Mouse (Mus musculus): ENCODE data around the gene Bmper. TPM values are rescaled to one million over a fixed set of nuclear protein-coding genes. Genes with fewer than 3 reads are reported as not detected.

The Bmper gene
- polyA plus RNA-seq, 1 experiment: not detected

DNA sequence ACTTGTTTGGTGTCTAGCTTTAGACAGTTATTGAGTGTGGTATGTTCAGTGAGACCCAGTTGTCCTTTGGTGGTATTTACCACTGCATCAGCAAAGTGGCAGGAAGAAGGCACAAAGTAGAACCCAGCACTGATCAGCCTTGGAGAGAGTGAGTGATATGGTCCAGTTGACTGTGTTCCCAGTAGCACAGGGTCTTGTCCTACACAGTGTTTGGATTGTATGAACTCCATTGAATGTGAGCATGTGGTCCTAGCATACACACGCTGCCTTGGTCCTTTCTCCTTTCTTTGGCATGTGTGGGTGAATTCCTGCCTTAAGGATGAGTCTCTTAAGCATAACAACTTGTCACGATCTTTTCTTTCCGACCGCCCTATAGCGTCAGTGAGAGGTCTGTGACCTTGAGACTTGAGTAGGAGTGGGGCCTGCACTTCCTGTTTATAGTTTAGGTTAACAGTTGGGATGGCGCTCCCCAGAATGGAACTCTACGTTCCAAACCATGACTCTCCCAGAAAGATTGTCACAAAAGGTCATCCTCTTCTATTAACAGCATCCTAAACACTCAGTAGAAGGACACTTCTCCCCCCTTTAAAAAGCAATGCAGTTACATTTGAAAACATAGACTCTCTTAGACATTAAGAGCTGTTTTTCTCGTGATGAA lies 10.7 kb downstream of the Bmper start:
- H3K4me3 ChIP-seq (replicated peaks): no peak overlapping the region
- no peak for TF ChIP-seq FLI1 (IDR thresholded peaks at IDR 0.05; ENCODE audit: low read length)
- no peak for TF ChIP-seq GATA1 (IDR thresholded peaks at IDR 0.05; ENCODE audit: borderline replicate concordance, low read length)
- H3K9me3 ChIP-seq: no peaks in the 10 kb centered on the region
- H3K4me1 ChIP-seq: peaks cover 4% of the 10 kb centered on the region; the same call in 1 of the 2 replicates
- peaks cover 5% of the 10 kb centered on the region for H3K27me3 ChIP-seq (replicated peaks)
- no peaks in the 10 kb centered on the region for H3K36me3 ChIP-seq (replicated peaks; ENCODE audit: low read length)

DNA sequence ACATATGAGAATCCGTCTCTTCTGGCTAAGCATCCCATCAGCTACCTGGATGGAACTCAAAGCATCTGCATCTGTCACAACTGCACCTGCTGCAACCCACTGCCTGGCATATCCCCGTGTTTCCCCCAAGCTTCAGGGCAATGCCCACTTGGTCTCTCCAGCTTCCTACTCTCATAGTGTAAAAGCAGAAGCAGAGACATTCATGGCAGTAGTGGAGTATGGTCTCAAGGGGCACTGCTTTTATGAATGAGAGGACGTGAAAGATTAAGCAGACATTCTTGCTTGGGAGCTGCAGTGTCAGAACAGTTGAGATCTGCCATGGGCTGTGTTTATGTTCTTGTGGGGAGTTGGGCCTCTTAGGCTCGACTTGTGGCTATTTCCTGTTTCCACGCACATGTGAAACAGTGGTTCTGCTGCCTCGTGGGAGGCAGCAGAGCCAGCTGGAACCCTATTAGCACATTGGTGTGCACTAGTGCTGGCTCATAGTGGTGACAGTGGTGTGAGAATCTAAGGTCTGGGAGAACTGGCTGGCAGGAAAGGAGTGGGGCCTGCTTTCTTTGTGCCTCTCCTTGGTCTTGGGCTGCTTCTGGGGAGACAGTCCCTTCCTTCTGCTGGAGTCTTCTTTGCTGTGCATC lies 12.6 kb downstream of the Bmper start:
- H3K4me3 ChIP-seq (replicated peaks): no peak overlapping the region
- H3K27me3 ChIP-seq (replicated peaks): peaks cover 5% of the 10 kb centered on the region
- H3K4me1 ChIP-seq: peaks cover 4% of the 10 kb centered on the region; the same call in 1 of the 2 replicates
- H3K9me3 ChIP-seq: no peaks in the 10 kb centered on the region
- TF ChIP-seq GATA1 (IDR thresholded peaks at IDR 0.05; ENCODE audit: borderline replicate concordance, low read length) (no peak), FLI1 (IDR thresholded peaks at IDR 0.05; ENCODE audit: low read length) (no peak)
- H3K36me3 ChIP-seq (replicated peaks; ENCODE audit: low read length): no peaks in the 10 kb centered on the region

DNA sequence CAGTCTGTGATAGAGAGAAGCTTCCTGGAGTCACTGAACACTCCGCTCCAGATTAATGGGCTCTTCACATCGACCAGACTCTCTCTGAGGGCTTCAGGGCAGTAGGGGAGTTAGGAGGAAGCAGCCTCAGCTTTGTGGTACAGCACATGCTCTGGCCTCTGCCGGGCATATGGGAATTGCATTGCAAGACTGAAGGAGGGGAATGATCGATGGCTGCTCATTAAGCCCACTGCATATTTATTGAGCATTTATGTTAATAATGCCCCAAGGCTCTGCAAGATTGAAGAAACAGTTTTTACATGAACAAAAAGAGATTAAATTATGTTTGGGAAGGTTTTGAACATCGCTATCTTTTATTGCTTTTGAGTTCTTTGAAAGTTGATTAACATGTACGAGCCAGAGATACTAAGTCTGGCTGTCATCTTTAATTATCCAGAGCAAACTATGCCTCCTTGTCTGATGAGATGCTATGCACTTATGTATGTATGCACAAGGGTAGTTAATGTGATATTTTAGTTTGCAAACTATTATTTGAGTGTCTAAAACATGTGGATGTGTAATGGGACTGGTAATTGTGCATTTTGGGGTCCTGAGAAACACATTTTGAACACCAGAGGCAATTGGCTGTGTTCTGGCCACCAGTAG lies 13.9 kb downstream of the Bmper start:
- TF ChIP-seq FLI1 (IDR thresholded peaks at IDR 0.05; ENCODE audit: low read length): no peak
- TF ChIP-seq GATA1 (IDR thresholded peaks at IDR 0.05; ENCODE audit: borderline replicate concordance, low read length): no peak
- Histone ChIP-seq H3K9me3 (no peaks in the 10 kb centered on the region), H3K27me3 (replicated peaks) (peaks cover 2% of the 10 kb centered on the region), H3K4me3 (replicated peaks) (no peak overlapping the region), H3K4me1 (peaks cover 4% of the 10 kb centered on the region; the same call in 1 of the 2 replicates), H3K36me3 (replicated peaks; ENCODE audit: low read length) (no peaks in the 10 kb centered on the region)

DNA sequence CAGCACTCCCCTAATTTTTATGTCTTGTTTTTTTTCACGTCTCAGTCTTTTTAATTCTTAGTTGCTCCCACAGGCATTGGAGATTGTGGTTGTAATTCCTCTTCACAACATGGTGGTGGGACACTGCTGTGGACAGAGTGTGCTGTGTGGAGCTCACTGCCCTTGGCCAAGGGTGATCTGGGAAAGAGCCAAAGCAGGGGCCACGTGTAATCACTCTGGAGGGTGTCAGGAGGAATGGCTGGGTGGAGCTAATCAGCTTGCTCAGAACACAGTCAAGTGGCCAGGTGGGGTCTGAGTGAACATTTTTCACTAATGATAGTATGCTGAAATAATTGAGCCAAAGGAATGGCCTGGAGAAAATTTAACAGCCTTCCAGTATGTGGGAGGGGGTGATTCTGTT lies 16.1 kb downstream of the Bmper start:
- peaks cover 4% of the 10 kb centered on the region; the same call in 1 of the 2 replicates for H3K4me1 ChIP-seq
- H3K36me3 ChIP-seq (replicated peaks; ENCODE audit: low read length): no peaks in the 10 kb centered on the region
- peaks cover 2% of the 10 kb centered on the region for H3K27me3 ChIP-seq (replicated peaks)
- H3K4me3 ChIP-seq (replicated peaks): no peak overlapping the region
- TF ChIP-seq GATA1 (IDR thresholded peaks at IDR 0.05; ENCODE audit: borderline replicate concordance, low read length): no peak
- no peak for TF ChIP-seq FLI1 (IDR thresholded peaks at IDR 0.05; ENCODE audit: low read length)
- no peaks in the 10 kb centered on the region for H3K9me3 ChIP-seq

DNA sequence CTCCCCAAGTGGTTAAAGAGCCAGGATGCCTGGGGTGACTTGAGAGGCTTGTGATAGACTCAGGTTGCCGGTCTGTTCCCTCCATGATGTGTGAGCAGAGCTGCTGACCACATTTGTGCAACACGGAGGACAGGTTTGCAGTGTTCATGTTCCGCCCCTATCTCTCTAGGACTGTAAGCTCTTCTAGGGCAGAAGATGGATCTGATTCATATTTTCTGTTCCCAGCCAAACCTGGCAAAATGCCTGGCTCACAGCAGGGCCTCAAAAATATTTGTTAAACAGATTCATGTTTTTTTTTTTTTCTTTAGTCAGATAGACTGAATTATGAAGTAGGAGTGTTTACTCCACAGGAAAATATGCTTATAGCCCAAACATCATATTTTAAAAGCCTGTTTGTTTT lies 20.0 kb downstream of the Bmper start:
- no peaks in the 10 kb centered on the region for H3K4me1 ChIP-seq
- H3K27me3 ChIP-seq (replicated peaks): peaks cover 2% of the 10 kb centered on the region
- H3K4me3 ChIP-seq (replicated peaks): no peak overlapping the region
- H3K9me3 ChIP-seq: no peaks in the 10 kb centered on the region
- TF ChIP-seq FLI1 (IDR thresholded peaks at IDR 0.05; ENCODE audit: low read length): no peak
- no peak for TF ChIP-seq GATA1 (IDR thresholded peaks at IDR 0.05; ENCODE audit: borderline replicate concordance, low read length)
- H3K36me3 ChIP-seq (replicated peaks; ENCODE audit: low read length): no peaks in the 10 kb centered on the region

DNA sequence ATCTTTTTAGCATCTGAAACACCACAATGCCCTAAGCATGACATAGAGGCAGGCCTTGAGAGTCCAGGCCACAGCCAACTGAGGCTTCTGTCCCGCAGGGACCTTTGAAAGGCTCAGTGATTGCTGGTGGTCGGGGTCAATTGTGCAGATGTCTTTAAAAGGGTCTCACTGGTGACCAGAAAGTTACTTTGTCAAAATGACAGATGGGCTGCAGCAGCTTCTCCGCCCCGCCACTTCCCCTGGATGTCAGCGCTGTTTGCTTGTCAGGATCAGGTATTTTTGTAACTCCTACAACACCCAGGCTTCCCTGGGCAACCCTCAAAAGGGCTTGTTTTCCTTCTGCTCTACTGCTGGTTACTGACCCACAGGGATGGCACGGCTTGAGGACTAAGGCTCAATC lies 21.0 kb downstream of the Bmper start:
- no peak overlapping the region for H3K4me3 ChIP-seq (replicated peaks)
- peaks cover 2% of the 10 kb centered on the region for H3K27me3 ChIP-seq (replicated peaks)
- H3K9me3 ChIP-seq: no peaks in the 10 kb centered on the region
- H3K4me1 ChIP-seq: no peaks in the 10 kb centered on the region
- H3K36me3 ChIP-seq (replicated peaks; ENCODE audit: low read length): no peaks in the 10 kb centered on the region
- TF ChIP-seq GATA1 (IDR thresholded peaks at IDR 0.05; ENCODE audit: borderline replicate concordance, low read length): no peak
- TF ChIP-seq FLI1 (IDR thresholded peaks at IDR 0.05; ENCODE audit: low read length): no peak

DNA sequence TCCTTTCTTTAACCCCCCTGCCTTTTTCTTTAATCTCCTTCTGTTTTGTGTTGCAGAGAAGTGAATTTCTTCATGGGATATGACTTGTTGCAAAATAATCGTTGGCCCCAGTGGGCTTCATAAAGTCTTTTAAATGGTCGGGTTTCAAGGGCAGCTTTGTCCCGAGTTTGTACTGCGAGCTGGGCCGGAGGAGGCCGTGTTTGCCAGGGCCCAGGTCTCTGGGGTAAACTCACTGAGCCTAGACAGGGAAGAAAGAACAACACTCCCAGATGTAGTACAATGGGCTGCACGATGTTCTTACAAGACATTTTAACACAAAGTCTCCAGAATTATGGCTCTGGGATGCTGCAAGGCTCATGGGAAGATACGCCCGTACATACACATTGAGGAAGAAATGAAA lies 23.5 kb downstream of the Bmper start:
- TF ChIP-seq GATA1 (IDR thresholded peaks at IDR 0.05; ENCODE audit: borderline replicate concordance, low read length): no peak
- no peak for TF ChIP-seq FLI1 (IDR thresholded peaks at IDR 0.05; ENCODE audit: low read length)
- no peaks in the 10 kb centered on the region for H3K27me3 ChIP-seq (replicated peaks)
- H3K36me3 ChIP-seq (replicated peaks; ENCODE audit: low read length): no peaks in the 10 kb centered on the region
- no peak overlapping the region for H3K4me3 ChIP-seq (replicated peaks)
- no peaks in the 10 kb centered on the region for H3K9me3 ChIP-seq
- no peaks in the 10 kb centered on the region for H3K4me1 ChIP-seq

DNA sequence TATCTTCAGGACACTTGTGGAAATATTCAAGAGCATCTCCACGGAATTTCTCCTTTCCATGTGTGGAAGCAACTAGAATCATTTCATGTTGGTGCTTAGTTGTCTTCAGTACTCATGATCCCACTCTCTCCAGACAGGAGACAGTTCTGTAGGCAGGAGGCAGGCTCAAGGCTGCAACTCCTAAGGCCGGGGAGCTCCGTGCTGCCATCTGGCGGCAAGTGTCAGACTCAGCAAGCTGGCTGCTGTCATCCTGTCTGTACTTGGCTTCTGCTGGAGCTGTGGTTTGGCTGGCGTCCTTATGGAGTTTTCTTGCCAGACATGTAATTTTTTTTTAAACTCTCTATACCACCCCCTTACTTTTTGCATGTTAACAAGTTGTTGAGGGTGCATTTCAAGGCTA lies 27.1 kb downstream of the Bmper start:
- H3K9me3 ChIP-seq: no peaks in the 10 kb centered on the region
- no peaks in the 10 kb centered on the region for H3K4me1 ChIP-seq
- H3K27me3 ChIP-seq (replicated peaks): no peaks in the 10 kb centered on the region
- H3K36me3 ChIP-seq (replicated peaks; ENCODE audit: low read length): no peaks in the 10 kb centered on the region
- TF ChIP-seq FLI1 (IDR thresholded peaks at IDR 0.05; ENCODE audit: low read length): no peak
- no peak for TF ChIP-seq GATA1 (IDR thresholded peaks at IDR 0.05; ENCODE audit: borderline replicate concordance, low read length)
- no peak overlapping the region for H3K4me3 ChIP-seq (replicated peaks)

DNA sequence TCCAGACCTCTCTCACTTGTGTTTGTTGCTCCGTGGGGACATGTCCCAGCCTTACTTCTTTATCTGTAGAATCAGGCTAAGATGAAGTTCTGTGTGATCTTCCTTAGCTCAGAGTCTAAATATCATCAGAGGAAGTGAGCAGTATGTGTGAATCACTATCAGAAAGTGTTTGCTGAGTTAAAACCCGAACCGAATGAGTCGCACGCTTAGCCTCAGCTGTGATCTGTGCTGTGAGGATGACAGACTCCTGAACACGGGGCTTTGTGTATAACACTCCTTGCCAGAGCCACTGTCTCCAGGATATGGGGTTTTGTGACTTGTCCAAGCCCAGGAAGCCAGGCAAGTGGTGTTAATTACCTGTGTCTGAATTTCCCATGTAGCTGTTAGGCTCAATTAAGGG lies 28.1 kb downstream of the Bmper start:
- H3K4me3 ChIP-seq (replicated peaks): no peak overlapping the region
- H3K9me3 ChIP-seq: no peaks in the 10 kb centered on the region
- no peaks in the 10 kb centered on the region for H3K27me3 ChIP-seq (replicated peaks)
- H3K4me1 ChIP-seq: no peaks in the 10 kb centered on the region
- no peak for TF ChIP-seq FLI1 (IDR thresholded peaks at IDR 0.05; ENCODE audit: low read length)
- no peak for TF ChIP-seq GATA1 (IDR thresholded peaks at IDR 0.05; ENCODE audit: borderline replicate concordance, low read length)
- H3K36me3 ChIP-seq (replicated peaks; ENCODE audit: low read length): no peaks in the 10 kb centered on the region

DNA sequence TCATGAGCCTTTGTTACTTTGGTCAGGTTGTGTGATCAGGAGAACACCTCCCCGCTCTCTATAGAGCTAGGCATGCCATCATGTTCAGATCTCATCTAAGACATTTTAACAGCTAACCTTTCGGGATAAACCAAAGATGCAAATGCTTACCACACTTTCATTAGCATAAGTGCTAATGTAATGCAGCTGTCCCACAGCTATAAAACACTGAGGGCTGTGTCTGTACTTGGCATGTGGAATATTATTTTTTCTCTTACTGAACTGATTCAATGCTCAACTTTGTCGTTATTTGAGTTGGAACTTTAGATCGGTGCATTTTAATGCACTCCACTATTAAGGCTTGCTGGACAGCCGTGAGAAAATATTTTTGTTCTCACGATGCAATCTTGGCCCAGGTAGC lies 30.7 kb downstream of the Bmper start:
- Histone ChIP-seq H3K27me3 (replicated peaks) (no peaks in the 10 kb centered on the region), H3K36me3 (replicated peaks; ENCODE audit: low read length) (no peaks in the 10 kb centered on the region), H3K9me3 (no peaks in the 10 kb centered on the region), H3K4me3 (replicated peaks) (no peak overlapping the region), H3K4me1 (no peaks in the 10 kb centered on the region)
- TF ChIP-seq FLI1 (IDR thresholded peaks at IDR 0.05; ENCODE audit: low read length) (no peak), GATA1 (IDR thresholded peaks at IDR 0.05; ENCODE audit: borderline replicate concordance, low read length) (no peak)

All from megakaryocyte, embryonic 14.5 days (primary cell).